Mouse (Mus musculus) C2C12 (cell line): Measurements from ENCODE around the gene Grrp1.

Experiments used
- CEBPB ChIP-seq: IDR thresholded peaks from one replicate; pipeline ENCODE4 v1.6.1; 2011; ENCODE audit warnings: low read depth, mild to moderate bottlenecking, control low read depth, moderate library complexity
- CTCF ChIP-seq: IDR thresholded peaks from one replicate; pipeline ENCODE4 v1.5.1; 2011; ENCODE audit not compliant: control insufficient read depth, insufficient read depth, insufficient read length
- FOSL1 ChIP-seq: IDR thresholded peaks from one replicate; pipeline ENCODE4 v1.8.0; 2011; ENCODE audit warnings: mild to moderate bottlenecking, low read length; ENCODE audit not compliant: poor library complexity, insufficient read depth, severe bottlenecking
- MAX ChIP-seq: IDR thresholded peaks from one replicate; pipeline ENCODE4 v1.6.1; 2011; ENCODE audit warnings: mild to moderate bottlenecking, control low read depth
- MYOG ChIP-seq: IDR thresholded peaks from one replicate; pipeline ENCODE4 v1.6.1; 2011; ENCODE audit not compliant: control insufficient read depth, insufficient read length; ENCODE audit errors: extremely low read depth
- USF1 ChIP-seq: IDR thresholded peaks from one replicate; pipeline ENCODE4 v1.6.1; 2011; ENCODE audit warnings: low read depth, mild to moderate bottlenecking, control low read depth, moderate library complexity

DNA sequence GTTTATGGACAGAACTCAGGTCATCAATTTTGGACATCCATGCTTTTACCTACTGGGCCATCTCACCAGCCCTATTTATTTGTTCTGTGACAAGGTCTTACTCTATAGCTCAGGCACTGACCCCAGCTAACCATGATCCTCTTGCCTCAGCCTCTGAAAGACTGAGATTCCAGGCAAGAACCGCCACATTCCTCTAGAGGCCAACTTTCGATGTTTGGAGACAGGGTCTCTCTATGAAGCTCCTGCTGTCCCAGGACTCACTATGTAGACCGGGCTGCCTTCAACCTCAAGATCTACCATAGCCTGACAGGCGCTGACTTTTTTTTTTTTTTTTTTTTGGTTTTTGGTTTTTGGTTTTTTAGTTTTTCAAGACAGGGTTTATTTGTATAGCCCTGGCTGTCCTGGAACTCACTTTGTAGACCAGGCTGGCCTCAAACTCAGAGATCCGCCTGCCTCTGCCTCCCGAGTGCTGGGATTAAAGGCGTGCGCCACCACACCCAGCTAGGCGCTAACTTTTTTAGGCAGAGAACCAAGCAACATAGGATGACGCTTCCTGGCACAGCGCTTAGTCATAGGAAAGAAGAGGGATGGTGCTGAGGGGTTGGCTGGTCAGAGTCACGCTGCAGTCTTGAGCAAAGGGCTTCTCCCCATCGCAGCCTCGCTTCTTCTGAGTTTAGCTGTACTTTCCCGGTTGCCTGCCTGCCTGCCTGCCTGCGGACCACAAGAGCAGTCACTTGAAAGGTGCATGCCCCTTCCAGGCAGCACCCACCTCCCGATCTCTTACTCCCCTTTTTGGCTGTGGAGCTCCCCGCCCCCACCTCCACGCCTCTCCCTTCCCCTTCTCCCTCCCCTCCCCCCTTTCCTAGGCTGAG lies 45.0 kb upstream of the Grrp1 start:
- TF ChIP-seq CTCF (no peak), FOSL1 (no peak), USF1 (no peak), MAX (no peak), CEBPB (no peak), MYOG (no peak)
